Mouse (Mus musculus) mouse embryonic stem cell (cell line): ENCODE results near the gene Fam189a2.

Source experiments
- in situ Hi-C, 2 experiments: fragments of 300-500 bp; cut with MboI; formaldehyde crosslinking; loops; 1 replicate in 1 of 2; 3 replicates in 1 of 2; pipeline ENCODE4 v1.14.3; 2019 to 2020; ENCODE audit warnings: low sequenced_read_pairs in 2 of 2, low pct_unique_long_range_greater_than_20kb in 1 of 2, mixed read lengths in 1 of 2; ENCODE audit not compliant: unreplicated experiment in 1 of 2

The Fam189a2 gene

DNA sequence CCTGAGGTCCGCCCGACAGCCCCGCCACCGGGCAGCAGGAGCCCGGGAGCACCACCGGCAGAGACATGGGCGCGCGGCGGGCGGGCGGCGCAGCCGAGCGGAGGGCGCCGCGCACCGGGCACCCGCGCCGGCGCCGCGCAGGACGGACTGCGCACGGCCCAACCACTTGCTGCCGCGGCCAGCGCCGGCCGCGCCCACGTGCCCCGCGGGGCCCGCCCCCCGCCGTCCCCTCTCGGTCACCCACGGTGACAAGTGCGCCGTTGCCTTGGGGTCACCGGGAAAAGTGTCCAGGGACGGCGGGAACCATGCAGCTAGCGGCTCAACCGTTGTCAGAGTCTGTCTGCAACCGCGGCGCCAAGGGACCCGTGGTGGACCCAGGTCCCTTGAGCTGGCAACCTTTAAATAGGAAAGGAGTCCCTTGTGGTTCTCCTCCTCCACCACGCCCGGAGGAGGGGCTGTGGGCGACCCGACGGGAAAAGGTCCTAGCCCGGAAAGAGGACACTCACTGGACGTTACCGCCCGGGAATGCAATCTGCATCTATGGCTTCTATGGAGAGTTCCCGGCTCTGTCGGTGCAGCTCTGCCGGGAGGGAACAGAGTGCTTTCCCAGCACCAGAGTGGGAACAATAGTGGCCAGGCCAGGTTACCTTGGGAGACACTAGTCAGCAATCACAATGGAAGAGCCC, at the start of gene Fam189a2:
Gene Fam189a2, minus strand, starts transcription at position 149 of the 686 bp plus-strand sequence.
- in situ Hi-C loops, result no loop called here

- in situ Hi-C loops, result no loop called here
Observed at GRCm38 (mm10) chr19:24077658-24078057, 46.8 kb upstream of the Fam189a2 start.

DNA sequence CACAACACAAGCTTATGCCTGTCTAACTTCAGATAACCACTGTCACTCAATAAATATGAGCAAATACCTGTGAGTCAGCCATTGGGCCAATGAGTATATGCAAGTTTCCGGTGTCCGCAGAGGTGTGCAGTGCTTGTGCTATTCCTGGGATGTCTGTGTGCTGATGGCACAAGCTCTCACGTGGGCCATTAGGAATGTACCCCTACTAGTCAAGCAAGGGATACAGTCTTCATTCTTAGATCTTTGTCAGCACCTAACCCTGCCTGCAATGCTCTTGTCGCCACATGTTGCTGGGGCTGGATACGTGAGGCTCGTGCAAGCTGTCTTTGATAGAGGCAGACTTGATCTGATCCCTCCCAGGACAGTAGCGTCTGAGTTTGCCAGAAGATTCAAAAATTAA, 45.7 kb upstream of the Fam189a2 start:
- in situ Hi-C loops, result no loop called here

DNA sequence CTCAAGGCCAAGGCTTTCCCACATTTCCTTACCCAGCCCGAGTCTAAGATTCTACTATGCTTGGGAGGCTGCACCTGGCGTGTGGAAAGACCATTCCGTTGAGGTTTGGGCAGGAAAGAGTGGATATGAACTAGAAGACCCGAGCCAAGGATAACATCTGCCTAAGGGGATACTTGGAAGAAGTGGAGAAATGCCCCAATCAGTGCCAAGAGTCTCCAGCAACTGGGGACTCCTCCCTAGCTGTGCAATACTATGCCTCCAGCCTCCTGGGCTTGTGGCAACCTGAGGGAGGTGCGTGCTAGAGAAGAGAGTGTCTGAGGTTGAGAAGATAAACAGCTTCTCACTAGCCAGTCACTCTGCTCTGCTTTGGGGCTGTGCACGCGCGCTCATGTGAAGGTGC, 45.1 kb upstream of the Fam189a2 start:
- in situ Hi-C loops, result no loop called here

DNA sequence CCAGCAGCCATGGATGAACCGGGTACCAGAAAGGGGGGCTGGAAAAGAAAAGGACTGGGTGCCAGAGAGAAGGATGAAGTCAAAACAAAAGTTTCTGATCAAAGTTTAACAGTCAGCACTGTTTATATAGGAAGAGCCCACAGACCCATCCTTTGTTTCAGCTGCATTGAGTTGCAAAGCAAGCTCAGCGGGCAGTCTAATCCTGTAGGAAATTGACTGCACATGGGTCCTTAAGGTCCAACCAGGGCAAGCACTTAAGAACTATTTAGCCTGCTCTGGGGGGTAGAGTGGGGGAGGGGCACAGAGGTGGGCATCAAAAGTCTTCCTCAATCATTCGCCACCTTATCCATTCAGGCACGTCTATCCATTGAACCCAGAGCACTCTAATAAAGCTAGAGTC, 42.3 kb upstream of the Fam189a2 start:
- in situ Hi-C loops, result no loop called here

- in situ Hi-C loops, result no loop called here
Observed at GRCm38 (mm10) chr19:24064348-24064895, 33.6 kb upstream of the Fam189a2 start.

- in situ Hi-C loops, result no loop called here
Observed at GRCm38 (mm10) chr19:24063585-24063984, 32.8 kb upstream of the Fam189a2 start.

GRCm38 (mm10) chr19:24058851-24059250, 28.0 kb upstream of the Fam189a2 start:
- in situ Hi-C loops, result no loop called here

DNA sequence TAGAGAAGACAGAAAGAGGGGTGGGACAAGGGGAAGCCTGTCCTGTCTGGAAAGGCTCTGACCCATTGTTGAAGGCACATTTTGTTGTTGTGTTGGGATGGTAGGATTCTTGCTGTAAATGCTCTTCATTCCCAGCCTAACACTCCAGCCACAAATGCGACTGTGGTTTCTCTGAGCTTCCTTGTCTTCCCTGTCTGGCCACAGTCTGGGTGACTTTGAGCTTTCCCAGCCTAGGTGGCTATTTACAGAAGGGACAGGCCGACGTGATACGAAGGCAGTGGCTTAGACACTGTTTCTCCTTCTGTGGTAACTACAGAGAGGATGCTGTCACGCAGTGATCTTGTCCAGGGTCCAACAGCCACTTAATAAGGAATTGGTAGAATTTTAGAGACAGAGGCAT, 27.2 kb upstream of the Fam189a2 start:
- in situ Hi-C loops, result no loop called here

GRCm38 (mm10) chr19:24056880-24057279, 26.1 kb upstream of the Fam189a2 start:
- in situ Hi-C loops, result no loop called here

GRCm38 (mm10) chr19:24054904-24055303, 24.1 kb upstream of the Fam189a2 start:
- in situ Hi-C loops, result no loop called here

DNA sequence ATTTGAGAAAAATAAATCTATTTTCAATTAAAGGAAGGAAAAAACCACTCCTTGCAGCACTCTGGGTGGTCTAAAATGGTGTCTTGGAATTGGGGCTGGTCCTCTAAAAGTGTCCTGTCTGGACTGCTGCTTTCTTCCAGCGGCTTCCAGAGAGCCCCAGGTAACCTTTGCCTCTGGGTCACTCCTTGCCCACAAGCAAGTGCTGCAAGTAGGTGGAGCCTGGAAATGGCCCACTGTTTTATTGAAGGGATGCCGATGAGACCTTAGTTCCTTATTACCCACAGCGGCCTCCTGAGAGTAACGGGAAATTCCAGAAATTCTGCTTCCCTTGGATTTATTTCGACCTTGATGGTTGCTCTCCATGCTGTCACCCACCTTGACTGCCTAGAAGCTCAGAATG, 23.4 kb upstream of the Fam189a2 start:
- in situ Hi-C loops, result no loop called here

DNA sequence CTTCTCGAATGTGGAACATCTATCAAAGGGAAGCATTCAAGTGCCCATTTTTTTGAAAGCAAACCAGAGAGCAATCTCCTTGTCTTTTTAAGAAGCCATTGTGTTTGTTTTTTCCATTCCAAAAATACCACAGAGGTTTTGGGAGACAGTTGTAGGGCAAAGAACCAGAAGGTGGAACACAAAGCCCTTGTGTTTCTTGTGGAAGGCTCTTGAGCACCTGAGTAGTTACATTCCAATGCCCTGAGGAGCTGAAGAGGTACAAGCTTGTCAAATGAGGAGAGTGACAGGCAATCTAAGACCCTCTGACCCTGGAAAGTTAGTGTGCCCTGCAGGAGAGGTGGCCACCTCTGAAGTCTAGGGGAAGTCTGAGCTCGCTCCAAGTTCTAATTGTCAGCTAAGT, 19.7 kb upstream of the Fam189a2 start:
- in situ Hi-C loops, result no loop called here

GRCm38 (mm10) chr19:24049329-24049728, 18.5 kb upstream of the Fam189a2 start:
- in situ Hi-C loops, result no loop called here

DNA sequence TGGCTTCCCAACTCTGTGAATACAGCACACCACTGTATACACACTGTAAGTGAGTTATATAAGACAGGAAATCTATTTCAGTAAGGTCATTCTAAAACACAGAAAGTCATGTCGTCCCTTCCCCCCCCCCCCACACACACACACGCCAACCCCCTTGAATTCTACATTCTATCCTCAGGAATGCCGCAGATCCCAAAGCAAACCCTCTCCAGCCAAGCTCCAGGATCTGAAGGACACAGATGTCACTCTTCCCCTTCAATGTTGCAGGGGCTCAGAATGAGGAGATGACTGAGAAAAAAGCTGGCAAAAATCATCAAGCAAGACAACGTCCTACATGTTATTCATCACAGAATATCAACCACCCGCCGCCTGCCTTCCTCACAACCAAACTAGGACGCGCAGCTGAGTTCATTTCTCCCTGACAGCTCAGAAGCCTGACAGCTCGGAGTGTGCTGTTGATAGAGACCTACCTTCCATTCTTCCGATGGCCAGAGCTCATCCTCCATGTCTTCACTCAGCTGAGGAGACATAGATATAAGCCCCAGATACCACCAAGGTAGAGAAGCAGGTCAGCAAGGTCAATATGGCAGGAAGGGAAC, 15.7 kb upstream of the Fam189a2 start:
- in situ Hi-C loops, result no loop called here

DNA sequence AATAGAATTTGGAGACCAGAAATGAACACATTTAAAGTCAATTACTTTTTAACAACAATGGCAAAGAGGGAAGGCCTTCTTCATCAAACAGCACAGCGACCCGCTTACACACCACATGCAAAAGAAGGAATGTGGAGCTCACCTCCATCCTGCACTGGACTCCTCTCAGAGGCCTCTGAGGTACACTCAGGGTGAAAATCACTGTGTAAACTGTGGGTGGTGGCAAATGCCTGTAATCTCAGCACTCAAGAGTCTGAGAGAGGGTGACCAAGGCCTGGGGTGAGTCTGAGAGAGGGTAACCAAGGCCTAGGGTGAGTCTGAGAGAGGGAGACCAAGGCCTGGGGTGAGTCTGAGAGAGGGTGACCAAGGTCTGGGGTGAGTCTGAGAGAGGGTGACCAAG, 11.6 kb upstream of the Fam189a2 start:
- in situ Hi-C loops, result no loop called here

- in situ Hi-C loops, result no loop called here
Observed at GRCm38 (mm10) chr19:24039061-24039853, 8.4 kb upstream of the Fam189a2 start.

DNA sequence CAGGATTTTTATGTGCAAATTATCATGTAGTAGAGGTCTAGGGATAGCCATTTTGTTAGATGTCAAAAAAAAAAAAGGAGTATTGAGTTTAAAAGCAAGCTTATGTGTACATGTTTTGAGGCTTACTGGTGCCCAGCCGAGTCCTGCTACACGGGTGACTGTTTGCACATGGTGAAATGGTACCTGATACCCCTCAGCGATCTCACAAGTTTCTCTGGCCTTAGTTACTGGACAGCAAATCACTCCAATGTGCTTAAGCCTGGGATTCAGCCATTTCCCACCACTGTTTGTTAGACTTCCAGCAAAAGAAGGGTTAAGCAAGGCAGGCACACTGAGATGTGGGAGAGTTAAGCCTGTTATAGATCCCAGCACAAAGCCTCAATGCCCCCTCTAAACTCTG, 3.5 kb upstream of the Fam189a2 start:
- in situ Hi-C loops, result no loop called here

DNA sequence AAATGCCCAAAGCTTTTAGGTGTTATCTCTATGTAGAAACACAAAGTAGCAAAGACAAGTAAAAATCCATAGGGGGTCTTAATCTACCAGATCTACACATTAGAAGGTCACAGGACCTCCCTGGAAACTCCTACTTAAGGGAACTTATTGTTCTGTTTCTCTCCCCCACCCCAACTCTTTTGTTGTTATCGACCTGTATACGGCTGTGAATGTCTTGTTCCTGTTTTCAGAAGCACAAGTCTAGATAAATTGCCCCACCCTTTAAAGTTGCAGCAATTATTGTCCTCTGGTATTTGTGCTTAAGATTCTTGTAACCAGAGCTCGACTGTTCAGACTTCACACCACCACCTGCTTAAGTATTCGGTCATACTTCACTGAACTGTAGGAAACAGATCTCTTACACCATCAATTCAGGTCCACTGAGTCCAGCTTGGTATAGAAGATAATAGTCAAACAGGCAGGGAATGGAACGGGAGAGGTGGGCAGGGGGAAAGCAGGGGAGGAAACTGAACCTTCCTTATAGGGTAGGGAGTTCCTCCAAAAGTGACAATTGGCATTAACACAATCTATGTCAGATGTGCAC, 1.9 kb upstream of the Fam189a2 start:
- in situ Hi-C loops, result no loop called here
